Mouse (Mus musculus): Measurements from ENCODE around the gene Ddx55.

Ddx55 gene

GRCm38 (mm10) chr5:124552558-124553307 lies at the start of gene Ddx55:
Gene Ddx55, plus strand, starts transcription at chr5:124552864.
- peak; percentile 89 to 90 for DNase-seq (ENCODE audit: low spot score in 2 of 2)

GRCm38 (mm10) chr5:124503742-124504141 lies 48.9 kb upstream of the Ddx55 start:
- no peak for DNase-seq (ENCODE audit: low spot score in 2 of 2)

GRCm38 (mm10) chr5:124505235-124505634 lies 47.4 kb upstream of the Ddx55 start:
- DNase-seq (ENCODE audit: low spot score in 2 of 2): no peak

GRCm38 (mm10) chr5:124506731-124507359 lies 45.8 kb upstream of the Ddx55 start:
- no peak for DNase-seq (ENCODE audit: low spot score in 2 of 2)

- no peak for DNase-seq (ENCODE audit: low spot score in 2 of 2)
These were observed 43.5 kb upstream of the Ddx55 start for GRCm38 (mm10) chr5:124509200-124509599.

- no peak for DNase-seq (ENCODE audit: low spot score in 2 of 2)
These were observed 42.9 kb upstream of the Ddx55 start for GRCm38 (mm10) chr5:124509742-124510237.

- no peak for DNase-seq (ENCODE audit: low spot score in 2 of 2)
These were observed 42.1 kb upstream of the Ddx55 start for GRCm38 (mm10) chr5:124510536-124511050.

GRCm38 (mm10) chr5:124515789-124516188 lies 36.9 kb upstream of the Ddx55 start:
- DNase-seq (ENCODE audit: low spot score in 2 of 2): no peak

- DNase-seq (ENCODE audit: low spot score in 2 of 2): no peak
These were observed 34.0 kb upstream of the Ddx55 start for GRCm38 (mm10) chr5:124518648-124519047.

GRCm38 (mm10) chr5:124521588-124521987 lies 31.1 kb upstream of the Ddx55 start:
- DNase-seq (ENCODE audit: low spot score in 2 of 2): no peak

- no peak for DNase-seq (ENCODE audit: low spot score in 2 of 2)
These were observed 29.6 kb upstream of the Ddx55 start for GRCm38 (mm10) chr5:124523032-124523431.

GRCm38 (mm10) chr5:124524943-124525342 lies 27.7 kb upstream of the Ddx55 start:
- no peak for DNase-seq (ENCODE audit: low spot score in 2 of 2)

- DNase-seq (ENCODE audit: low spot score in 2 of 2): no peak
These were observed 24.3 kb upstream of the Ddx55 start for GRCm38 (mm10) chr5:124528351-124528750.

- DNase-seq (ENCODE audit: low spot score in 2 of 2): no peak
These were observed 23.9 kb upstream of the Ddx55 start for GRCm38 (mm10) chr5:124528791-124529190.

GRCm38 (mm10) chr5:124529191-124529651 lies 23.4 kb upstream of the Ddx55 start:
- DNase-seq (ENCODE audit: low spot score in 2 of 2): no peak

- no peak for DNase-seq (ENCODE audit: low spot score in 2 of 2)
These were observed 23.0 kb upstream of the Ddx55 start for GRCm38 (mm10) chr5:124529697-124530096.

- peak; percentile 74 to 79 for DNase-seq (ENCODE audit: low spot score in 2 of 2)
These were observed 21.7 kb upstream of the Ddx55 start, which contains the start of gene Rilpl1 for GRCm38 (mm10) chr5:124530655-124531582. Gene Rilpl1, minus strand, starts transcription at chr5:124531391.

- no peak for DNase-seq (ENCODE audit: low spot score in 2 of 2)
These were observed 21.1 kb upstream of the Ddx55 start for GRCm38 (mm10) chr5:124531583-124531930.

GRCm38 (mm10) chr5:124532451-124532850 lies 20.2 kb upstream of the Ddx55 start:
- DNase-seq (ENCODE audit: low spot score in 2 of 2): no peak

GRCm38 (mm10) chr5:124535016-124535415 lies 17.6 kb upstream of the Ddx55 start:
- DNase-seq (ENCODE audit: low spot score in 2 of 2): no peak

GRCm38 (mm10) chr5:124536776-124537175 lies 15.9 kb upstream of the Ddx55 start:
- no peak for DNase-seq (ENCODE audit: low spot score in 2 of 2)

Data from thymus, postnatal 10 days (tissue).